Mouse (Mus musculus) gonadal fat pad, adult 2 months (tissue): ENCODE data around the gene Sorbs1. TPM values are rescaled to one million over a fixed set of nuclear protein-coding genes. Genes with fewer than 3 reads are reported as not detected.

Experiments
- DNase-seq: peaks from one replicate; pipeline ENCODE4 v3.0.0-alpha.2; 2012; ENCODE audit warnings: low read depth
- polyA plus RNA-seq: library from polyadenylated mRNA; depleted of rRNA; stranded (reverse); fragments of >200 nt; gene quantifications from 2 replicates; pipeline ENCODE4 v1.2.3, GENCODE M21; 2012; rRNA removed

The Sorbs1 gene
- polyA plus RNA-seq, 1 experiment = 113 TPM

- peak; percentile 73 for DNase-seq
These were observed 244.1 kb downstream of the Sorbs1 start for GRCm38 (mm10) chr19:40269526-40269925.

GRCm38 (mm10) chr19:40268493-40268892 lies 245.1 kb downstream of the Sorbs1 start:
- DNase-seq = no peak

- no peak for DNase-seq
These were observed 246.2 kb downstream of the Sorbs1 start for GRCm38 (mm10) chr19:40267380-40267779.

- no peak for DNase-seq
These were observed 254.1 kb downstream of the Sorbs1 start for GRCm38 (mm10) chr19:40259485-40259884.

- DNase-seq = no peak
These were observed 256.2 kb downstream of the Sorbs1 start for GRCm38 (mm10) chr19:40257396-40257795.

GRCm38 (mm10) chr19:40256376-40257050 lies 257.1 kb downstream of the Sorbs1 start:
- peak; percentile 65 for DNase-seq

GRCm38 (mm10) chr19:40255561-40255960 lies 258.0 kb downstream of the Sorbs1 start:
- DNase-seq = no peak

- DNase-seq = no peak
These were observed 258.8 kb downstream of the Sorbs1 start for GRCm38 (mm10) chr19:40254741-40255140.

- DNase-seq = no peak
These were observed 259.8 kb downstream of the Sorbs1 start for GRCm38 (mm10) chr19:40253768-40254167.

- DNase-seq = no peak
These were observed 262.5 kb downstream of the Sorbs1 start for GRCm38 (mm10) chr19:40251115-40251514.

GRCm38 (mm10) chr19:40249352-40249751 lies 264.2 kb downstream of the Sorbs1 start:
- no peak for DNase-seq

- DNase-seq = no peak
These were observed 265.1 kb downstream of the Sorbs1 start for GRCm38 (mm10) chr19:40248476-40248875.

- no peak for DNase-seq
These were observed 266.3 kb downstream of the Sorbs1 start for GRCm38 (mm10) chr19:40247268-40247666.

GRCm38 (mm10) chr19:40246646-40247267 lies 266.8 kb downstream of the Sorbs1 start:
- no peak for DNase-seq

Other genes with a start within 250 kb of the Sorbs1 start
- 150 and 218 TPM in 2 replicates for gene Pdlim1, start 241.9 kb downstream of the Sorbs1 start, polyA plus RNA-seq
- gene Aldh18a1, start 74.7 kb upstream of the Sorbs1 start, polyA plus RNA-seq = 24.8 and 26.1 TPM in 2 replicates
- 13.5 and 14.1 TPM in 2 replicates for gene Tctn3, start 98.5 kb upstream of the Sorbs1 start, polyA plus RNA-seq
- 23.8 and 24.3 TPM in 2 replicates for gene Entpd1, start 98.6 kb upstream of the Sorbs1 start, polyA plus RNA-seq
- gene Cc2d2b, start 235.0 kb upstream of the Sorbs1 start, polyA plus RNA-seq = 0.05 and 0.10 TPM in 2 replicates